Comparison of ENCODE assay signal across 8 mouse cellular contexts in the genomic region with DNA sequence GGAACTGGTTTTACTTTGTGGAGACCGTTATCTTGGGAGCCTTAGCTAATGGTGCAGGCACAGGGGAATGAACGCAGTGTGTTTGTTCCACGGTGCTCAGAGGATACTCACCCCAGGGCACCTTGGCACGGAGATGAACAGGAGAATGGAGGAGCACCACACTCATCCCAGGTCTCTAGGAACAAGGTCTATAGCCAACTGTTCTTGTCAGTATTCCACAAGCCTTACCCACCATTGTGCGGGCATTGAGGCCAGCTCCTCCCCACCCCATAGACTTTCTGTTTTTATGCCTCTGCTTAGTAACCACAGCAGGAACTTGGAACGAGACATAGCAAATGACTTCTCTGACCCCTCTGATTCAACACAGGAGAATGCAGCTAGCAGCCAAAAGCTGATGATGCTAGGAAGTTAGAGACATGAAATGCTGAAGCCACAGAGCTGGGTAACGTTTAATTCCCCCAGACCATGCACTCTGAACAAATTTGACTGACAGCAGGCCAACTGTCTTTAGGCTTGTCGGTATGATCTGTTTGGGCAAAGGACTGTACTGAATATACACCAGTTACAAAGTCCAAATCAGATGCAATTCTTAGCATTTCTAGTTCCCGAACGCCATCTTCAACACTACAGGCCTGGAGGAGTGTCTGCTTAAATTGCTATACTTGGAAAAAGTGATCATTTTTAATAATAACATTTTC.
A peak's percentile ranks its signal among the peaks of the same experiment; 100 is the strongest.
DNase-seq lines count a peak whose midpoint lies in the region; ATAC-seq lines count a peak whose summit lies in the region.

No protein-coding gene starts in this region.

- no peak for ATAC-seq in cerebellum, adult (ENCODE audit: insufficient number of reproducible peaks, low FRiP score, low TSS enrichment)
- 0 out of 2 replicates have a peak, but pooled peaks have one; percentile 42 for ATAC-seq in heart, embryonic 12.5 days (ENCODE audit: insufficient number of reproducible peaks, low FRiP score)
- 0 out of 2 replicates have a peak, but pooled peaks have one; percentile 44 for ATAC-seq in limb, embryonic 11.5 days (ENCODE audit: insufficient number of reproducible peaks, low FRiP score, low TSS enrichment, low read depth)

- no peak overlapping the region; the same call in 1 of the 2 replicates for H3K27ac ChIP-seq in heart, embryonic 12.5 days (ENCODE audit: poor library complexity, severe bottlenecking)
- no peak overlapping the region for H3K27ac ChIP-seq in limb, embryonic 11.5 days (replicated peaks; ENCODE audit: low read depth, low read length)

- H3K36me3 ChIP-seq in heart, embryonic 12.5 days, result no peaks in the 10 kb centered on the region
- H3K36me3 ChIP-seq in limb, embryonic 11.5 days (ENCODE audit: control insufficient read depth, insufficient read depth, low read length), result no peaks in the 10 kb centered on the region

- H3K9me3 ChIP-seq in heart, embryonic 12.5 days (replicated peaks), result no peaks in the 10 kb centered on the region
- no peaks in the 10 kb centered on the region for H3K9me3 ChIP-seq in limb, embryonic 11.5 days (ENCODE audit: control insufficient read depth, low read length)

- no peak overlapping the region for H3K4me3 ChIP-seq in heart, embryonic 12.5 days
- no peak overlapping the region for H3K4me3 ChIP-seq in limb, embryonic 11.5 days (ENCODE audit: low read depth, low read length)

- peak; percentile 4 for DNase-seq in cerebellum, adult 9-10 months
- DNase-seq in adrenal gland, postnatal 10 days, result peak; percentile 34
- no peak for DNase-seq in limb, embryonic 11.5 days (ENCODE audit: low spot score)
- peak; percentile 20 for DNase-seq in ovary, postnatal 14 days (ENCODE audit: low spot score)
- DNase-seq in frontal cortex, adult 2 months (ENCODE audit: extremely low spot score in 1 of 2, low spot score in 1 of 2), result no peak
- DNase-seq in testis, postnatal 14 days (ENCODE audit: low spot score), result no peak

- no peaks in the 10 kb centered on the region for H3K27me3 ChIP-seq in heart, embryonic 12.5 days (replicated peaks)
- H3K27me3 ChIP-seq in limb, embryonic 11.5 days (ENCODE audit: control insufficient read depth, insufficient read depth, low read length), result no peaks in the 10 kb centered on the region

- no peaks in the 10 kb centered on the region for H3K4me1 ChIP-seq in heart, embryonic 12.5 days (replicated peaks)
- 0 out of 2 replicates have a peak, but pooled peaks cover 2% of the 10 kb centered on the region for H3K4me1 ChIP-seq in limb, embryonic 11.5 days (ENCODE audit: control insufficient read depth, insufficient read depth, low read length)

- H3K9ac ChIP-seq in heart, embryonic 12.5 days, result no peak overlapping the region
- no peak overlapping the region for H3K9ac ChIP-seq in limb, embryonic 11.5 days (ENCODE audit: low read length)

- no peak overlapping the region for H3K4me2 ChIP-seq in heart, embryonic 12.5 days
- H3K4me2 ChIP-seq in limb, embryonic 11.5 days (ENCODE audit: low read depth, severe bottlenecking), result no peak overlapping the region

- 68% methylated on average over 10 of the region's 10 CpGs for WGBS in heart, embryonic 12.5 days
- WGBS in limb, embryonic 11.5 days, result 62% methylated on average over 10 of the region's 10 CpGs

Comparison
In these comparisons a context has a peak if more than half of its experiments do, and no peak if none do; other contexts are left out.
1. DNase-seq: peak in cerebellum, adult 9-10 months (single experiment), adrenal gland, postnatal 10 days (single experiment) and ovary, postnatal 14 days (single experiment); none in limb, embryonic 11.5 days (single experiment), frontal cortex, adult 2 months (0 of 2) and testis, postnatal 14 days (single experiment).